Mouse (Mus musculus) kidney, adult 2 months (tissue): ENCODE measurements at regions not wholly inside any gene's neighbourhood (a gene's known extent, or its start where the extent isn't known, plus 50 kb on each side); places are given as distances from the start of the nearest gene placed in this dataset.
A peak's percentile ranks its signal among the peaks of the same experiment; 100 is the strongest.

Experiments
- DNase-seq: peaks from one replicate; pipeline ENCODE4 v3.0.0; 2021
- H3K27ac ChIP-seq: fragments of 200-500 bp; 2 replicates; pipeline ENCODE4 v1.5.1; 2012; ENCODE audit warnings: low read depth, low read length, control low read depth, inconsistent platforms; ENCODE audit not compliant: insufficient read depth
- H3K27me3 ChIP-seq: fragments of 200-500 bp; replicated peaks from 2 replicates; pipeline ENCODE4 v1.6.1; 2012; ENCODE audit warnings: mild to moderate bottlenecking, moderate library complexity, low read length, inconsistent platforms; ENCODE audit not compliant: control insufficient read depth, insufficient read depth
- H3K36me3 ChIP-seq: fragments of 200-500 bp; 2 replicates; pipeline ENCODE4 v1.6.1; 2012; ENCODE audit warnings: mild to moderate bottlenecking, moderate library complexity, low read length, inconsistent platforms; ENCODE audit not compliant: control insufficient read depth, insufficient read depth
- H3K4me1 ChIP-seq: fragments of 200-500 bp; 2 replicates; pipeline ENCODE4 v1.6.1; 2011; ENCODE audit warnings: low read length; ENCODE audit not compliant: control insufficient read depth, insufficient read depth
- H3K4me3 ChIP-seq: fragments of 200-500 bp; 2 replicates; pipeline ENCODE4 v1.5.1; 2011; ENCODE audit warnings: mild to moderate bottlenecking, low read depth, low read length, control low read depth; ENCODE audit not compliant: insufficient read depth
- CTCF ChIP-seq: fragments of 200-500 bp; conservative IDR thresholded peaks from 2 replicates; pipeline ENCODE4 v1.5.1; 2011; ENCODE audit warnings: low read depth, mild to moderate bottlenecking, control low read depth, low read length, moderate library complexity, mixed read lengths; ENCODE audit not compliant: insufficient read depth, insufficient read length
- POLR2A ChIP-seq: fragments of 200-500 bp; IDR thresholded peaks from one replicate; pipeline ENCODE4 v1.6.1; 2011; ENCODE audit warnings: low read depth, low read length, control low read depth
- WGBS: fragments of 180-500 bp; shearing (Covaris S2); methylation state at CpG from one replicate; pipeline ENCODE4 v1.1.7; 2018; 5-methylcytosine and 5-hydroxymethylcytosine counted together

DNA sequence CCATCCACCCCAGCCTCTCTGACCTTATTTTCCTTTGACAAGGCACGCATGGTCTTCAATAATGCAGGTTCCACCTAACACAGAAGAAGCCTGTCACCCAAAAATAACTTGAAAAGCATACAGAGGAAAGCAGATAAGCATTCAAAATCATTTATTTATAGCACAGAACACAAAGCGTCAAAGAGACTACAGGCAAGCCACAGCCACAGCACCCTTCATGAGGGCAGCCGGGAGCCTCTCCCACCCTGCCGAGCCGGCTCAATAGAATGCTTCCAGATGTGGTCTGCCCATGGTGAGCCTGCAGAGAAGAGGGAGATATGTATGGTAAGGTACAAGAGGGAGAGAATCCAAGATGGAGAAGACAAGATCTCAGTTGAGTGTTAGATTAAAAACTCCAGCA lies 76.7 kb upstream of the Kcnd3 start:
- Histone ChIP-seq H3K27ac (no peak overlapping the region), H3K27me3 (no peaks in the 10 kb centered on the region), H3K4me1 (no peaks in the 10 kb centered on the region), H3K4me3 (no peak overlapping the region), H3K36me3 (no peaks in the 10 kb centered on the region)
- TF ChIP-seq CTCF, result no peak
- TF ChIP-seq POLR2A, result no peak
- 75% methylated on average over 5 of the region's 5 CpGs for WGBS
- DNase-seq, result no peak

DNA sequence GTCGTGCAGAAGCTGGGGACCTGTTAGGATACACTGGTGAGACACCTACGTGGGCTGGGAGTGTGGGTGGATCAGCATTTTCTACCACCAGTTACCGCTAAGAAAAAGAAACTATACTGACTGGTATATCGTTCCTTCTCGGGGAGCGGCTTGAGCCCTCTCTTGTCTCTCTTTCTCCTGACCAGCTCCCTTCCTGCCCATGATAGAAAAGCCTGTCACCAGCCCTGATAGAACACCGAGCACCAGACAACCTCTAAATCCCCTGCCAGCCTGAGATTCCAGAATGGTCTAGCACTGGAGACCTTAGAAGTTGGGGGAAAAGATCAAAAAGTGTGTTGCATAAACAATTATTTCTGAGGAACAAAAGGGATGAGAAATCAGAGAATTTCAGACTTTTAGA lies 76.3 kb upstream of the Kcnd3 start:
- Histone ChIP-seq H3K4me3 (no peak overlapping the region), H3K36me3 (no peaks in the 10 kb centered on the region), H3K27ac (no peak overlapping the region), H3K27me3 (no peaks in the 10 kb centered on the region), H3K4me1 (no peaks in the 10 kb centered on the region)
- DNase-seq, result no peak
- 85% methylated on average over 7 of the region's 7 CpGs for WGBS
- TF ChIP-seq CTCF (no peak), POLR2A (no peak)

DNA sequence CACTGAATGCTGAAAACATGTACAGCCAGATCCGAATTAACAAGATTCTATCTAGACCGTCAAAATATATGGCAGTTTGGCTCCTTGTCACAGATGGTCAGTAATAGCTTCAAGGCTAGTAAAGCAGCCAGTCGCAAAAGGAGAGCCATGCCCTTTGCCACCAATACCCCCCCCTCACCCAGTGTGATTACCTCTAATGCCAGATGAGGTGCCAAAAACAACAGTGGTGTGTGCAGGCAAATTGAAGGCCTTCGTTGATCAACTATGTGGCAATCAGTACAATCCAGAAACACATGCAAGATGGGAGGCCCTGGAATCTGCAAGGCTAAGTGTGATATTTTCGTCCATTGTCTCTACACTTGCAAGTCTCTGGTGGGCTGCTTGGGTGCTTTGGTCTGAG lies 75.8 kb upstream of the Kcnd3 start:
- Histone ChIP-seq H3K36me3 (no peaks in the 10 kb centered on the region), H3K27ac (no peak overlapping the region), H3K4me3 (no peak overlapping the region), H3K27me3 (no peaks in the 10 kb centered on the region), H3K4me1 (no peaks in the 10 kb centered on the region)
- 39% methylated on average over 5 of the region's 5 CpGs for WGBS
- no peak for DNase-seq
- no peak for TF ChIP-seq CTCF
- no peak for TF ChIP-seq POLR2A

DNA sequence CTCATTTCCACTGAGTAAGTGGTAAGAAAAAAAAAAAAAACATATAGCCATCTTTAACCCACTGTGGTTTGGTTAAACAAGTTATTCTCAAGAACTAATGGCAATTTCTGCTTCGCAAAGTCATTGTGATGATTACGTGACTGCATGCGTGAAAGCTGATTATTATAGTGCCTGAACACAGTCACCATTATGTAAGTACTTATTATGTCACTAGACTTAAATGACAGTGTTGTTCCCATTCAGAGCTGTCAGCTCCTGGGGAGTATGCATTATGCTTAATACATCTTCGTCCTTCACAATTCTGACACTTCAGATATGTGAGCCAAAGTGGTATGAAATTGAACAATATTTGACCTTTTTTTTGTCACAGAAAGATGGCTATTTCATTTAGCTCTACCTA lies 71.3 kb upstream of the Kcnd3 start:
- no peak for DNase-seq
- Histone ChIP-seq H3K4me1 (no peaks in the 10 kb centered on the region), H3K27ac (no peak overlapping the region), H3K4me3 (no peak overlapping the region), H3K27me3 (no peaks in the 10 kb centered on the region), H3K36me3 (no peaks in the 10 kb centered on the region)
- no peak for TF ChIP-seq POLR2A
- no peak for TF ChIP-seq CTCF
- WGBS, result 97% methylated on average over 4 of the region's 4 CpGs

DNA sequence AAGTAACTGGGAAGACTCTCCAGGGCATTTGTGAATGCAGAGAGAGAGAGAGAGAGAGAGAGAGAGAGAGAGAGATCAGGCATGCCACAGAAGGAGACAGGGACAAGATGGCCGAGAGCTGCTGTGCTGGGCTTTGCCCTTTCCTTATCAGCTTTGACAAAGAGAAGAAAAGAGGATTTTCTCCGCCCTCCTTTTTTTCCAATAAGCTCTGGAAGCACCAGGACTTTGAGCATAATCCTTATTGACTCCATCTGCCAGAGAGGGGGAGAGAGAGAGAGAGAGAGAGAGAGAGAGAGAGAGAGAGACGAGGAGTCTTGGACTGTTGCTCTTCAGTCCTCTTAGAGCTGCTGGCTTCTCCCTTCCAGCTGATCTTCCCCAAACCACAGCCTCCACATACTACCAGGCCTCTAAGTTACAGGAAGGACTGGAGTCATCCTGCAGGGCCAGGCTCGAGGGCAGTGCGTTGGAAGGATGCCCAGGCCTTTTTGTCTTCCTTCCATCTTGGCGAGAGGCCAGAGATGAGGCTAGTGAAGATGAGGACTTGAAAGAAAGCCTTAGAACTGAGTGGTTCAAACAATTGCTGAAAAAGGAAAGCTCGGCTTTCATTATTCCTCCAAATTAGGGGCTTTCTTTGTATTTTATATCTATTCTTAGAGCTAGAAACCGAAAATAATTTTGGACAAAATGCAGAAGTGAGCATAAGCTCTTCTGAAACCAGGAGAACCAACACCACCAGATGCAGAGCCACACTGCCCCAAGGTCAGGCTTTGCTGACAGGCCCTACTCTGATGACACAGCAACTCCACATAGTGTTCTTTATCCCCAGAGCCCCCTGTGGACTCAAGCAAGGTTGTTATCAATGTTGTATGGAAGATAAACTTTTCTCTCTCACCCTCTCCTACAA lies 59.3 kb upstream of the Kcnd3 start:
- no peaks in the 10 kb centered on the region for H3K27me3 ChIP-seq
- 53% methylated on average over 8 of the region's 8 CpGs for WGBS
- no peaks in the 10 kb centered on the region for H3K36me3 ChIP-seq
- TF ChIP-seq POLR2A, result no peak
- no peak for TF ChIP-seq CTCF
- H3K4me1 ChIP-seq, result no peaks in the 10 kb centered on the region
- no peak overlapping the region for H3K4me3 ChIP-seq
- no peak overlapping the region; the same call in 1 of the 2 replicates for H3K27ac ChIP-seq
- peak; percentile 81 for DNase-seq
